Mouse (Mus musculus): ENCODE results near the gene Ppp3ca. TPM values are rescaled to one million over a fixed set of nuclear protein-coding genes. Genes with fewer than 3 reads are reported as not detected.

Gene Ppp3ca
- polyA plus RNA-seq, 1 experiment from 2014 or later = 84.3 TPM

DNA sequence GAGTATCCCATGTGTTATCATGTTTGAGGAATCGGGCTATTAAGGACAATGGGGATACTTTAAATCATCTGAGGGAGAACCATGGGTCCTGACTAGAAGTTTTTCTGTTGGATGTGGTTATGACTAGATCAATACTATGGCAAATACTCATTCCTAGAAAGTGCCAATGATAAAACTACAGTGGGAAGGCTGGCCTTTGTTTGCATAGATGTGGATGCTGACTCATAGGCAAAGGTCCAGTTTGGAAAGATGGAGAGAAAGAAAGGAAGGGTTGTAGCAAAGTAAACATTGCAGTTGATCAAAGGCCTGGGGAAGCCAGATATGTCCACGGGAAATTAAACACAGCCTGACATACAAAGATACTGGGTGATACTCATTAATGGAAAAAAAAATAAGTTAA lies 142.9 kb downstream of the Ppp3ca start:
- H3K4me3 ChIP-seq (replicated peaks) = no peak overlapping the region
- ATAC-seq (ENCODE audit: low FRiP score) = no peak
- H3K4me1 ChIP-seq = no peaks in the 10 kb centered on the region
- no peak overlapping the region for H3K4me2 ChIP-seq
- H3K27ac ChIP-seq = no peak overlapping the region
- H3K27me3 ChIP-seq = no peaks in the 10 kb centered on the region
- H3K36me3 ChIP-seq (replicated peaks) = no peaks in the 10 kb centered on the region
- no peaks in the 10 kb centered on the region for H3K9me3 ChIP-seq
- H3K9ac ChIP-seq = no peak overlapping the region
- 84% methylated on average over 2 of the region's 2 CpGs for WGBS

GRCm38 (mm10) chr3:136813886-136814285 lies 144.0 kb downstream of the Ppp3ca start:
- no peak overlapping the region for H3K4me3 ChIP-seq (replicated peaks)
- no peak for ATAC-seq (ENCODE audit: low FRiP score)
- no peaks in the 10 kb centered on the region for H3K27me3 ChIP-seq
- H3K9me3 ChIP-seq = no peaks in the 10 kb centered on the region
- H3K9ac ChIP-seq = no peak overlapping the region
- no peaks in the 10 kb centered on the region for H3K36me3 ChIP-seq (replicated peaks)
- 83% methylated on average over 2 of the region's 2 CpGs for WGBS
- H3K4me2 ChIP-seq = no peak overlapping the region
- H3K27ac ChIP-seq = no peak overlapping the region
- H3K4me1 ChIP-seq = no peaks in the 10 kb centered on the region

DNA sequence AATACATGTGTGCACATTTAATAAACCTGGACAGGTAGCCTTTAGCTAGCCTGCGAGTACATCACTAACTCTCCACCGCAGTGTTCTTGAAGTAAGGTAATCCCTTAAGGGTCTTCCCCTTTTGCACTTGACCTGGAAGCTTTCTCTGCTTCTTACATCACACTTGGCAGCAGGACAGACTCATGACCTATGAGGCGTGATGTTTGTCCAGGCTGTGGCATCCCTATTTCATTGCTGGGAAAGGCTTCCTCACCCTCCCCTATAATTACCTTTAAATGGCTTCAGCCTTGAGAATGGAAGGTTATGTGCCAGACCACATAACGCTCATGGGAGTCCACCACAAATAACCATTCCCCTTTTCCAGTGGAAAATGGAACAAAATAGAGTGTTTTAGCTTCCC lies 145.0 kb downstream of the Ppp3ca start:
- H3K9ac ChIP-seq = no peak overlapping the region
- H3K4me3 ChIP-seq (replicated peaks) = no peak overlapping the region
- H3K9me3 ChIP-seq = no peaks in the 10 kb centered on the region
- no peak overlapping the region for H3K27ac ChIP-seq
- no peaks in the 10 kb centered on the region for H3K4me1 ChIP-seq
- no peaks in the 10 kb centered on the region for H3K27me3 ChIP-seq
- WGBS = 94% methylated on average over 4 of the region's 4 CpGs
- no peaks in the 10 kb centered on the region for H3K36me3 ChIP-seq (replicated peaks)
- H3K4me2 ChIP-seq = no peak overlapping the region
- ATAC-seq (ENCODE audit: low FRiP score) = no peak

DNA sequence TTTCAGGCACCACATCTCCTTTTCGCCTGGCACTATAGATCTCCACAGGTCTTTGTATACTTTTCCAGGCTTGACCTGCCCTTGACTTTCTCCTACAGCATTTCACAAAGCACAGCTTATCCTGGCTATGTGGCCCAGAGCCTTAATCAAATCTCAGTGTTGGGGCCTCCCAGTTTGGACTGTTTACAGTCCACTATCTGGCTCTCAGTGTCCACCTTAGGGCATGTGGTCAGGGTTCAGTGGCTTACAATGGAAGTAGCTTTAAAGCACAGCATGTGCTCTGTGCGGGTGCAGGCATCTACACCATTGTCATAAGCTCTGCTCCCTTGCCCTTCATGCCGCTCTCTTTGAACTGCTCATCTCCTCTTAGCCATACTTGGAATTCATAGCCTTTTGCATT lies 146.4 kb downstream of the Ppp3ca start:
- Histone ChIP-seq H3K27me3 (no peaks in the 10 kb centered on the region), H3K4me2 (no peak overlapping the region), H3K9me3 (no peaks in the 10 kb centered on the region), H3K4me3 (replicated peaks) (no peak overlapping the region), H3K36me3 (replicated peaks) (no peaks in the 10 kb centered on the region), H3K9ac (no peak overlapping the region), H3K4me1 (no peaks in the 10 kb centered on the region), H3K27ac (no peak overlapping the region)
- no peak for ATAC-seq (ENCODE audit: low FRiP score)
- 53% methylated on average over 3 of the region's 3 CpGs for WGBS

DNA sequence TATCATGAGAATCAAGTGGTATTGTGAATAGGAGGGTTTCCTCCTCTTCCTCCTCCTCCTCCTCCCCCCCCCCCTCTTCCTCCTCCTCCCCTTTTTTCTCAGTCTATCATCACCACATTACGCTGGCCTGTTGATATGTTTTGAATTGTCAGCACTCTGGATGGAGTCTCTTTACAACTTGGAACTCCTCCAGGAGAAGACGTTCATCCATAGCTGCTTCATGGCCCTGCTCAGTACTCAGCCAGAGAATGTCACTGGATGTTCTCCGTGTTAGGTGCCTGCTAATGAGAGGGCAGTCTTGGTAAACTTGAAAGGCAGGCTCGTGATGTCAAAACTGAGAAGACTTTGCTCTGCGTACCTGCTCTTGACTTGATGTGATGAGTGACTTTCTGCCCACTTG lies 149.1 kb downstream of the Ppp3ca start:
- no peak overlapping the region for H3K4me3 ChIP-seq (replicated peaks)
- no peak for ATAC-seq (ENCODE audit: low FRiP score)
- H3K9ac ChIP-seq = no peak overlapping the region
- H3K4me2 ChIP-seq = no peak overlapping the region
- peaks cover 5% of the 10 kb centered on the region; the same call in 1 of the 2 replicates for H3K36me3 ChIP-seq (replicated peaks)
- 84% methylated on average over 5 of the region's 5 CpGs for WGBS
- peaks cover 3% of the 10 kb centered on the region; the same call in 1 of the 2 replicates for H3K9me3 ChIP-seq
- no peak overlapping the region for H3K27ac ChIP-seq
- no peaks in the 10 kb centered on the region for H3K4me1 ChIP-seq
- no peaks in the 10 kb centered on the region for H3K27me3 ChIP-seq

DNA sequence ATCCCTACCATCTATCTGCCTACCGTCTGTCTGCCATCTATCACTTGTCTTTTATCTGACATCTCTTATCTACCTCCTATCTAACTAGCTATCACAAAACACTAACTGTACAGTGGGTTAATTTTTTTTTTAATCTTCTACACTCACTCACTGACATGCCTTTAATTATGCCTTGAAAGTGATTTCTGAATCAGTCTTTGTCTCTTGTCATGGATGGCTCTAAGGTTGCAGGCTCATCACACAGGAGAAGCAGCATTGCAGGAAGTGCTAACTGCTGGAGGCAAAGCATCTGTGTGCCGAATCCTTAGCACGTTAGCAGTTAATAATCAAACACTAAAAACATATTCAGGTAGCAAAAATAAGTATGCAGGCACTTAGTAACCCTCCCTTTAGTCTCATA lies 151.1 kb downstream of the Ppp3ca start:
- no peak overlapping the region for H3K4me3 ChIP-seq (replicated peaks)
- peaks cover 3% of the 10 kb centered on the region; the same call in 1 of the 2 replicates for H3K9me3 ChIP-seq
- peaks cover 5% of the 10 kb centered on the region; the same call in 1 of the 2 replicates for H3K36me3 ChIP-seq (replicated peaks)
- H3K27ac ChIP-seq = no peak overlapping the region
- WGBS = 79% methylated on average over 3 of the region's 3 CpGs
- no peak for ATAC-seq (ENCODE audit: low FRiP score)
- no peaks in the 10 kb centered on the region for H3K27me3 ChIP-seq
- H3K9ac ChIP-seq = no peak overlapping the region
- no peak overlapping the region for H3K4me2 ChIP-seq
- no peaks in the 10 kb centered on the region for H3K4me1 ChIP-seq

- Histone ChIP-seq H3K4me1 (no peaks in the 10 kb centered on the region), H3K36me3 (replicated peaks) (peaks cover 5% of the 10 kb centered on the region; the same call in 1 of the 2 replicates), H3K9me3 (peaks cover 3% of the 10 kb centered on the region; the same call in 1 of the 2 replicates), H3K4me2 (no peak overlapping the region), H3K9ac (no peak overlapping the region), H3K4me3 (replicated peaks) (no peak overlapping the region), H3K27me3 (no peaks in the 10 kb centered on the region), H3K27ac (no peak overlapping the region)
- 91% methylated on average over 2 of the region's 2 CpGs for WGBS
- ATAC-seq (ENCODE audit: low FRiP score) = no peak
Measured at GRCm38 (mm10) chr3:136821993-136822392, 152.1 kb downstream of the Ppp3ca start.

- ATAC-seq (ENCODE audit: low FRiP score) = no peak
- Histone ChIP-seq H3K27ac (no peak overlapping the region), H3K4me3 (replicated peaks) (no peak overlapping the region), H3K27me3 (no peaks in the 10 kb centered on the region), H3K36me3 (replicated peaks) (peaks cover 5% of the 10 kb centered on the region; the same call in 1 of the 2 replicates), H3K9ac (no peak overlapping the region), H3K4me1 (no peaks in the 10 kb centered on the region), H3K9me3 (peaks cover 3% of the 10 kb centered on the region; the same call in 1 of the 2 replicates), H3K4me2 (no peak overlapping the region)
- 93% methylated on average over 2 of the region's 2 CpGs for WGBS
Measured at GRCm38 (mm10) chr3:136822431-136822830, 152.5 kb downstream of the Ppp3ca start.

DNA sequence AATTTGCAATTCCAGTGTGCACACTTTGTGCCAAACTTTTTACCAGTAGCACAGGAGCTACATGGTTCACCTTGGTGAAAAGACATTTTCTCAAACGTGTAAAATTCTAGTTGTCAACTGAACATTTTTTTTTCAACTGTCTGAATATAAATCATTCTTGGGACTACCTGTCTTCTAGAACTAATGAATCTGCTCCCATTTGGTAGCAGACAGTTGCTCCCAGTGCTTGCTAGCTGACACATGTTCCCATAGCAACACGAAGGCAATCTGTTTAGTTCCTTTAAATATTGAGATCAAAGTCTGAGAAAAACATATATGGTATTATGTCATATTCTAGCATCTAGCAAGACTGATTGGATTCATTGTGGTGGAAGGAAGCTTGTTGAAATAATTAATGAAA lies 158.5 kb downstream of the Ppp3ca start:
- Histone ChIP-seq H3K27ac (no peak overlapping the region), H3K9ac (no peak overlapping the region), H3K27me3 (no peaks in the 10 kb centered on the region; the same call in 1 of the 2 replicates), H3K36me3 (replicated peaks) (peaks cover 5% of the 10 kb centered on the region; the same call in 1 of the 2 replicates), H3K4me1 (peaks cover 17% of the 10 kb centered on the region), H3K4me2 (no peak overlapping the region), H3K4me3 (replicated peaks) (no peak overlapping the region), H3K9me3 (peaks cover 3% of the 10 kb centered on the region; the same call in 1 of the 2 replicates)
- 77% methylated on average over 2 of the region's 2 CpGs for WGBS
- no peak for ATAC-seq (ENCODE audit: low FRiP score)

GRCm38 (mm10) chr3:136829109-136829508 lies 159.2 kb downstream of the Ppp3ca start:
- ATAC-seq (ENCODE audit: low FRiP score) = no peak
- Histone ChIP-seq H3K36me3 (replicated peaks) (no peaks in the 10 kb centered on the region), H3K9me3 (no peaks in the 10 kb centered on the region), H3K4me3 (replicated peaks) (no peak overlapping the region), H3K4me1 (peaks cover 24% of the 10 kb centered on the region), H3K27me3 (no peaks in the 10 kb centered on the region; the same call in 1 of the 2 replicates), H3K9ac (no peak overlapping the region), H3K27ac (no peak overlapping the region), H3K4me2 (no peak overlapping the region)
- 77% methylated on average over 5 of the region's 5 CpGs for whole genome bisulfite sequencing

DNA sequence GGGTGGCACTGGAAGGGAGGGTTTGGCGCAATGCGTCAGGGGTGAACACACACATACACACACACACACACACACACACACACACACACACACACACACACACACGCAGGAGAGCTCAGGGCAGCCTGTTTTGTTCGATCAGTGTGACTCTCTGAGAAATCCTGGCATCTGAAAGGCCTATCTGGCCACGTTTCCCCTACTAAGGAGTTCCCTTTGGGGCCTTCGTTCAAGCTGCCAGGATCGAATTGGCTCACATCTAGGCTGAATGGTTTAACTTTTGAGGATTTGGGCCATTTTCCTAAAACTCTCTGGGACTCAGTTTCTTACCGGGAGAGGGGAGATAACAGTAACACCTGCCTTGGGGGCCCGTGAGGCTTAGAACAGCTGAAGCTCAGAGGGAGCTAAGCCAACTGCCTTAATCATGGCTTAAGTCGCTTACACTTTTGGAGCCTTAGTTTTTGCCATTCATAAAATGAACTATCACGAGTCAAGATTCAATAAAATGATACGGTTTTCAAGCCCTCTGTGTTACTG lies 160.8 kb downstream of the Ppp3ca start:
- Histone ChIP-seq H3K27ac (no peak overlapping the region), H3K36me3 (replicated peaks) (no peaks in the 10 kb centered on the region), H3K27me3 (no peaks in the 10 kb centered on the region; the same call in 1 of the 2 replicates), H3K4me2 (no peak overlapping the region), H3K9ac (no peak overlapping the region), H3K4me3 (replicated peaks) (no peak overlapping the region), H3K9me3 (no peaks in the 10 kb centered on the region), H3K4me1 (peaks cover 39% of the 10 kb centered on the region)
- 89% methylated on average over 12 of the region's 12 CpGs for WGBS
- no peak for ATAC-seq (ENCODE audit: low FRiP score)

DNA sequence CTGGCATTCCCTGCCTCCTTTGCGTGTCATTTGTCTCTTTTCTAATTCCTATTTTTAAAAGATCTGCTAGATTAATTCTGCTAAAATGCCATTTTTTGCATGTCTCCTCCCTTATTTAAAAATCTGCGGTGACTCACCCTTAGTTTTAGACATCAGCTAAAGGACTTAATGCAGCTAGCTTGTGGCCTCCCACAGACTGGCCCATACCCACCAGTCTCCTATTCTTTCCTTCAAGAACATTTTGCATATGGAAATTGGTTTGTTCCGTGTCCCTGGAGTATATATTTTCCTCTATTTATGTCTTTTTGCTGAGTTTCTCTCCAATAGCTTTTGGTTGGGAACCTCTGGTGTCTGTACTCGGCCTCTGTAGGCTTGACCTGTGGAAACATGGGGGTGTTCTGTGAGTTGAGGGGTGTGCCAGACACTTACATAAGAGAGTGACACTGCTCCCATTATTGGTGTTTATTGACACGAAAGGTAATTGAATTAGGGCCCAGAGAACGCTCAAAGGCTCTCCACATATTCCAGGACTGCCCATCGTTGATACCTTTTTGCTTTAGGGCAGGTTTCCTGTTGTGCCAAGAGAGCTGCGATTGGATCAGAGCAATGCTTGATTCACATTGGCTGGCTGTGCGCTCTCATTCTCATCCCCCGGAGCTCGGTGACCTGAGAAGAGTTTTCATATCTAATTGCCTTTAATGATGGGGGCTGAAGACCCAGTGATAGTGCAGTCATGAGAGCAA lies 163.2 kb downstream of the Ppp3ca start:
- WGBS = 25% methylated on average over 11 of the region's 11 CpGs
- Histone ChIP-seq H3K4me1 (peaks cover 48% of the 10 kb centered on the region), H3K9ac (no peak overlapping the region), H3K36me3 (replicated peaks) (no peaks in the 10 kb centered on the region), H3K4me2 (peak overlapping the region; percentile 32), H3K9me3 (no peaks in the 10 kb centered on the region), H3K4me3 (replicated peaks) (no peak overlapping the region), H3K27me3 (no peaks in the 10 kb centered on the region; the same call in 1 of the 2 replicates), H3K27ac (0 out of 2 replicates have a peak overlapping the region, but pooled peaks have one; percentile 47)
- no peak for ATAC-seq (ENCODE audit: low FRiP score)

All from forebrain, embryonic 12.5 days (tissue).